Mouse (Mus musculus): ENCODE data around the gene Kmt2e. TPM values are rescaled to one million over a fixed set of nuclear protein-coding genes. Genes with fewer than 3 reads are reported as not detected.

Kmt2e gene
- total and polyA plus RNA-seq, 3 experiments, result 7.2 to 29.7 (median 21.3) TPM

GRCm38 (mm10) chr5:23431070-23431864 is 3.0 kb upstream of the Kmt2e start:
- dilution Hi-C loops (cut with MboI; ENCODE audit: extremely low pct_ligation_motif_present, extremely low pct_unique_long_range_greater_than_20kb, low sequenced_read_pairs), result no loop called here
- Histone ChIP-seq H3K4me1 (ENCODE audit: control insufficient read depth in 1 of 2, insufficient read depth in 2 of 2) (peaks cover 5 to 31% of the 10 kb centered on the region in 2 experiments; a peak in 3 of 4 replicates), H3K27me3 (replicated peaks) (no peaks in the 10 kb centered on the region), H3K4me3 (replicated peaks in 1 of 3; ENCODE audit: low read depth in 2 of 3, low read length in 2 of 3, poor library complexity in 1 of 3) (peak overlapping the region; percentile 61 to 98 (median 76)), H3K27ac (ENCODE audit: insufficient read depth, low read depth) (no peak overlapping the region), H3K4me2 (ENCODE audit: insufficient read depth, low read depth, poor library complexity, severe bottlenecking) (peak overlapping the region; percentile 80), H3K79me2 (replicated peaks; ENCODE audit: control insufficient read depth, extremely low read depth, insufficient read depth, poor library complexity, severe bottlenecking) (peaks cover 69% of the 10 kb centered on the region), H3K9ac (ENCODE audit: insufficient read depth, low read depth) (peak overlapping the region; percentile 93), H3K36me3 (replicated peaks in 1 of 2; ENCODE audit: control insufficient read depth in 1 of 2, insufficient read depth in 1 of 2, low read length in 1 of 2) (peaks cover 3 to 10% of the 10 kb centered on the region in 2 experiments), H3K9me3 (replicated peaks; ENCODE audit: low read length) (no peaks in the 10 kb centered on the region)
- no peak for DNase-seq (ENCODE audit: extremely low read depth)
- TF ChIP-seq SIN3A (IDR thresholded peaks at IDR 0.05; ENCODE audit: low read length), result peak; percentile 70; the same call in 1 of the 2 replicates
- TF ChIP-seq ZMIZ1 (IDR thresholded peaks at IDR 0.05; ENCODE audit: low read depth, low read length), result no peak
- TF ChIP-seq MAZ (IDR thresholded peaks at IDR 0.05; ENCODE audit: low read depth, low read length), result no peak
- TF ChIP-seq ZKSCAN1 (IDR thresholded peaks at IDR 0.05; ENCODE audit: borderline replicate concordance, low read depth, low read length), result no peak
- TF ChIP-seq CHD1 (IDR thresholded peaks at IDR 0.05; ENCODE audit: low read depth, low read length), result no peak; the same call in none of the 2 replicates
- TF ChIP-seq UBTF (IDR thresholded peaks at IDR 0.05; ENCODE audit: low read depth, low read length), result 0 out of 2 replicates have a peak, but pooled peaks have one; percentile 21
- peak; percentile 81 for TF ChIP-seq MXI1 (IDR thresholded peaks at IDR 0.05; ENCODE audit: low read depth, low read length)
- no peak for TF ChIP-seq GABPA (IDR thresholded peaks at IDR 0.05; ENCODE audit: insufficient replicate concordance, low read depth, low read length)
- peak; percentile 92 for TF ChIP-seq BHLHE40 (IDR thresholded peaks at IDR 0.05; ENCODE audit: low read depth, low read length)
- no peak for TF ChIP-seq CHD2 (IDR thresholded peaks at IDR 0.05; ENCODE audit: low read length)
- TF ChIP-seq MAX (IDR thresholded peaks at IDR 0.05; ENCODE audit: low read length), result peak; percentile 51; the same call in 1 of the 2 replicates
- TF ChIP-seq TCF12 (IDR thresholded peaks at IDR 0.05; ENCODE audit: low read depth, low read length), result no peak
- TF ChIP-seq HCFC1 (IDR thresholded peaks at IDR 0.05; ENCODE audit: low read depth, low read length), result no peak
- TF ChIP-seq MYC (IDR thresholded peaks at IDR 0.05; ENCODE audit: low read depth, low read length), result peak; percentile 76; the same call in 1 of the 2 replicates
- in situ Hi-C loops (cut with MboI; ENCODE audit: low pct_ligation_motif_present, low pct_unique_long_range_greater_than_20kb, low sequenced_read_pairs), result no loop called here

- dilution Hi-C loops (cut with MboI; ENCODE audit: extremely low pct_ligation_motif_present, extremely low pct_unique_long_range_greater_than_20kb, low sequenced_read_pairs), result no loop called here
Measured at GRCm38 (mm10) chr5:23431948-23432707, 2.1 kb upstream of the Kmt2e start.

More at GRCm38 (mm10) chr5:23431948-23432707, 2.1 kb upstream of the Kmt2e start:
- peak overlapping the region; percentile 89 for H3K4me2 ChIP-seq (ENCODE audit: insufficient read depth, low read depth, poor library complexity, severe bottlenecking)
- no peaks in the 10 kb centered on the region for H3K9me3 ChIP-seq (replicated peaks; ENCODE audit: low read length)
- in situ Hi-C loops (cut with MboI; ENCODE audit: low pct_ligation_motif_present, low pct_unique_long_range_greater_than_20kb, low sequenced_read_pairs), result no loop called here
- no peaks in the 10 kb centered on the region for H3K27me3 ChIP-seq (replicated peaks)
- no peak for DNase-seq (ENCODE audit: extremely low read depth)
- peaks cover 69% of the 10 kb centered on the region for H3K79me2 ChIP-seq (replicated peaks; ENCODE audit: control insufficient read depth, extremely low read depth, insufficient read depth, poor library complexity, severe bottlenecking)
- H3K27ac ChIP-seq (ENCODE audit: insufficient read depth, low read depth), result peak overlapping the region; percentile 90
- peak overlapping the region; percentile 93 for H3K9ac ChIP-seq (ENCODE audit: insufficient read depth, low read depth)
- peak overlapping the region; percentile 76 to 98 (median 79) for H3K4me3 ChIP-seq (replicated peaks in 1 of 3; ENCODE audit: low read depth in 2 of 3, low read length in 2 of 3, poor library complexity in 1 of 3)
- TF ChIP-seq EP300 (IDR thresholded peaks at IDR 0.05; ENCODE audit: low read length) (no peak), NRF1 (IDR thresholded peaks at IDR 0.05; ENCODE audit: low read depth, low read length) (no peak), POLR2A (IDR thresholded peaks at IDR 0.05; ENCODE audit: low read depth, low read length) (no peak), RAD21 (IDR thresholded peaks at IDR 0.05; ENCODE audit: low read depth, low read length) (no peak), UBTF (IDR thresholded peaks at IDR 0.05; ENCODE audit: low read depth, low read length) (no peak), JUN (IDR thresholded peaks at IDR 0.05; ENCODE audit: insufficient read depth, low read depth, low read length) (no peak), ELF1 (IDR thresholded peaks at IDR 0.05; ENCODE audit: low read depth, low read length) (no peak), KAT2A (IDR thresholded peaks at IDR 0.05; ENCODE audit: insufficient replicate concordance, low read length) (no peak), CHD1 (IDR thresholded peaks at IDR 0.05; ENCODE audit: low read depth, low read length) (no peak), E2F4 (IDR thresholded peaks at IDR 0.05; ENCODE audit: insufficient replicate concordance, low read depth, low read length) (no peak), ETS1 (conservative IDR thresholded peaks at IDR 0.05; ENCODE audit: low read depth, low read length) (no peak), TCF12 (IDR thresholded peaks at IDR 0.05; ENCODE audit: low read depth, low read length) (no peak), ZNF384 (IDR thresholded peaks at IDR 0.05; ENCODE audit: low read depth, low read length) (no peak), SIN3A (IDR thresholded peaks at IDR 0.05; ENCODE audit: low read length) (no peak; the same call in 1 of the 2 replicates), CHD2 (IDR thresholded peaks at IDR 0.05; ENCODE audit: low read length) (no peak)
- peaks cover 1 to 24% of the 10 kb centered on the region in 2 experiments; a peak in 3 of 4 replicates for H3K4me1 ChIP-seq (ENCODE audit: control insufficient read depth in 1 of 2, insufficient read depth in 2 of 2)
- peaks cover 0 to 4% of the 10 kb centered on the region in 2 experiments for H3K36me3 ChIP-seq (replicated peaks in 1 of 2; ENCODE audit: control insufficient read depth in 1 of 2, insufficient read depth in 1 of 2, low read length in 1 of 2)

Data from CH12.LX (cell line).